Mouse (Mus musculus) CH12.LX (cell line): Measurements from ENCODE around the gene Ireb2. TPM values are rescaled to one million over a fixed set of nuclear protein-coding genes. Genes with fewer than 3 reads are reported as not detected.

Experiments
- DNase-seq: peaks from one replicate; pipeline ENCODE4 v3.0.0-alpha.2; 2013; ENCODE audit errors: extremely low read depth
- H3K27ac ChIP-seq: 2 replicates; pipeline ENCODE4 v1.5.1; 2012; ENCODE audit warnings: low read depth, mild to moderate bottlenecking, control low read depth, moderate library complexity; ENCODE audit not compliant: insufficient read depth
- H3K27me3 ChIP-seq: replicated peaks from 2 replicates; pipeline ENCODE3; 2012; ENCODE audit warnings: inconsistent platforms
- H3K36me3 ChIP-seq, 2 experiments: replicated peaks in 1 of 2; 2 replicates each; pipeline versions ENCODE3 to v1.6.1; 2012; ENCODE audit warnings: inconsistent platforms in 1 of 2, low read length in 1 of 2, mild to moderate bottlenecking in 1 of 2, mixed read lengths in 1 of 2, moderate library complexity in 1 of 2; ENCODE audit not compliant: control insufficient read depth in 1 of 2, insufficient read depth in 1 of 2
- H3K4me1 ChIP-seq, 2 experiments: 2 replicates each; pipeline ENCODE4 v1.6.1; 2012; ENCODE audit warnings: inconsistent platforms in 1 of 2, moderate library complexity in 1 of 2; ENCODE audit not compliant: insufficient read depth in 2 of 2, control insufficient read depth in 1 of 2
- H3K4me2 ChIP-seq: 2 replicates; pipeline ENCODE4 v1.6.1; 2012; ENCODE audit warnings: low read depth, mild to moderate bottlenecking, control low read depth; ENCODE audit not compliant: poor library complexity, insufficient read depth, severe bottlenecking
- H3K4me3 ChIP-seq, 3 experiments: fragments of 150-350 bp in 1 of 3; sonication (generic) in 1 of 3; replicated peaks in 1 of 3; 2 replicates each; pipeline versions ENCODE3 to v1.5.1; 2011 to 2012; ENCODE audit warnings: low read depth in 2 of 3, low read length in 2 of 3, mild to moderate bottlenecking in 2 of 3, moderate library complexity in 2 of 3, control low read depth in 1 of 3, improper control_type of control experiment in 1 of 3, inconsistent platforms in 1 of 3, mixed read lengths in 1 of 3; ENCODE audit not compliant: poor library complexity in 1 of 3
- H3K79me2 ChIP-seq: replicated peaks from 2 replicates; pipeline ENCODE4 v1.6.1; 2012; ENCODE audit warnings: mild to moderate bottlenecking, moderate library complexity; ENCODE audit not compliant: control insufficient read depth, poor library complexity, insufficient read depth, severe bottlenecking; ENCODE audit errors: extremely low read depth
- H3K9ac ChIP-seq: 2 replicates; pipeline ENCODE4 v1.6.1; 2012; ENCODE audit warnings: low read depth, mild to moderate bottlenecking, control low read depth, moderate library complexity; ENCODE audit not compliant: insufficient read depth
- H3K9me3 ChIP-seq: replicated peaks from 2 replicates; pipeline ENCODE3; 2012; ENCODE audit warnings: low read length, inconsistent platforms, mixed read lengths
- CHD1 ChIP-seq: IDR thresholded peaks from 2 replicates; pipeline ENCODE4 v1.6.1; 2012; ENCODE audit warnings: low read depth, low read length, improper control_type of control experiment, inconsistent platforms
- ELF1 ChIP-seq: IDR thresholded peaks from 2 replicates; pipeline ENCODE4 v1.6.1; 2014; ENCODE audit warnings: low read depth, mild to moderate bottlenecking, inconsistent platforms, low read length, improper control_type of control experiment
- ETS1 ChIP-seq: conservative IDR thresholded peaks from 2 replicates; pipeline ENCODE4 v1.6.1; 2012; ENCODE audit warnings: low read depth, mild to moderate bottlenecking, inconsistent platforms, low read length, improper control_type of control experiment, moderate library complexity
- IRF4 ChIP-seq: IDR thresholded peaks from 2 replicates; pipeline ENCODE4 v1.6.1; 2014; ENCODE audit warnings: low read depth, mild to moderate bottlenecking, inconsistent platforms, low read length, improper control_type of control experiment
- JUN ChIP-seq: IDR thresholded peaks from 2 replicates; pipeline ENCODE4 v1.6.1; 2011; ENCODE audit warnings: low read depth, mild to moderate bottlenecking, low read length, improper control_type of control experiment, moderate library complexity; ENCODE audit not compliant: insufficient read depth
- MAFK ChIP-seq: IDR thresholded peaks from 2 replicates; pipeline ENCODE4 v1.6.1; 2011; ENCODE audit warnings: low read length, improper control_type of control experiment; ENCODE audit not compliant: insufficient replicate concordance
- MAZ ChIP-seq: IDR thresholded peaks from 2 replicates; pipeline ENCODE4 v1.6.1; 2012; ENCODE audit warnings: low read depth, mild to moderate bottlenecking, inconsistent platforms, low read length, improper control_type of control experiment, moderate library complexity
- MYC ChIP-seq: IDR thresholded peaks from 2 replicates; pipeline ENCODE4 v1.6.1; 2011; ENCODE audit warnings: low read depth, mild to moderate bottlenecking, improper control_type of control experiment, low read length
- NELFE ChIP-seq: IDR thresholded peaks from 2 replicates; pipeline ENCODE4 v1.6.1; 2011; ENCODE audit warnings: low read depth, low read length, improper control_type of control experiment
- NRF1 ChIP-seq: IDR thresholded peaks from 2 replicates; pipeline ENCODE4 v1.6.1; 2014; ENCODE audit warnings: low read depth, mild to moderate bottlenecking, inconsistent platforms, low read length, improper control_type of control experiment, moderate library complexity
- POLR2AphosphoS2 ChIP-seq: IDR thresholded peaks from 2 replicates; pipeline ENCODE4 v1.6.1; 2011; ENCODE audit warnings: low read depth, low read length, improper control_type of control experiment
- RAD21 ChIP-seq: IDR thresholded peaks from 2 replicates; pipeline ENCODE4 v1.6.1; 2011; ENCODE audit warnings: low read depth, mild to moderate bottlenecking, low read length, improper control_type of control experiment, moderate library complexity
- RCOR1 ChIP-seq: conservative IDR thresholded peaks from 2 replicates; pipeline ENCODE4 v1.6.1; 2012; ENCODE audit warnings: low read depth, mild to moderate bottlenecking, inconsistent platforms, low read length, improper control_type of control experiment
- TCF12 ChIP-seq: IDR thresholded peaks from 2 replicates; pipeline ENCODE4 v1.6.1; 2014; ENCODE audit warnings: low read depth, mild to moderate bottlenecking, inconsistent platforms, low read length, improper control_type of control experiment
- USF1 ChIP-seq: IDR thresholded peaks from 2 replicates; pipeline ENCODE4 v1.6.1; 2014; ENCODE audit warnings: low read depth, mild to moderate bottlenecking, inconsistent platforms, low read length, improper control_type of control experiment
- ZC3H11A ChIP-seq: IDR thresholded peaks from 2 replicates; pipeline ENCODE4 v1.6.1; 2012; ENCODE audit warnings: low read depth, mild to moderate bottlenecking, inconsistent platforms, low read length, improper control_type of control experiment
- ZKSCAN1 ChIP-seq: IDR thresholded peaks from 2 replicates; pipeline ENCODE4 v1.6.1; 2012; ENCODE audit warnings: low read depth, inconsistent platforms, low read length, improper control_type of control experiment, borderline replicate concordance
- ZMIZ1 ChIP-seq: IDR thresholded peaks from 2 replicates; pipeline ENCODE4 v1.6.1; 2012; ENCODE audit warnings: low read depth, mild to moderate bottlenecking, inconsistent platforms, low read length, improper control_type of control experiment
- dilution Hi-C: fragments of 300-500 bp; cut with MboI; formaldehyde crosslinking; loops from 2 replicates; pipeline ENCODE4 v1.14.3; 2020; ENCODE audit warnings: low sequenced_read_pairs; ENCODE audit not compliant: extremely low pct_unique_long_range_greater_than_20kb, extremely low pct_ligation_motif_present
- in situ Hi-C: fragments of 300-500 bp; cut with MboI; formaldehyde crosslinking; loops from 3 replicates; pipeline ENCODE4 v1.14.3; 2019; ENCODE audit warnings: low sequenced_read_pairs, low pct_ligation_motif_present, low pct_unique_long_range_greater_than_20kb, mixed read lengths
- polyA plus RNA-seq: library from polyadenylated mRNA; unstranded; fragments of >175 nt; gene quantifications from 2 replicates; pipeline ENCODE4 v1.2.1, GENCODE M21; 2012; ENCODE audit warnings: low read depth; ENCODE audit not compliant: insufficient read length
- total RNA-seq, 2 experiments: library from RNA; depleted of rRNA; stranded (reverse); fragments of 300-350 nt in 1 of 2; fragments of >200 nt in 1 of 2; gene quantifications; 2 replicates each; pipeline ENCODE4 v1.2.3; 2012 to 2014

Ireb2 gene
- total and polyA plus RNA-seq, 3 experiments: 15.0 to 39.8 (median 37.6) TPM

DNA sequence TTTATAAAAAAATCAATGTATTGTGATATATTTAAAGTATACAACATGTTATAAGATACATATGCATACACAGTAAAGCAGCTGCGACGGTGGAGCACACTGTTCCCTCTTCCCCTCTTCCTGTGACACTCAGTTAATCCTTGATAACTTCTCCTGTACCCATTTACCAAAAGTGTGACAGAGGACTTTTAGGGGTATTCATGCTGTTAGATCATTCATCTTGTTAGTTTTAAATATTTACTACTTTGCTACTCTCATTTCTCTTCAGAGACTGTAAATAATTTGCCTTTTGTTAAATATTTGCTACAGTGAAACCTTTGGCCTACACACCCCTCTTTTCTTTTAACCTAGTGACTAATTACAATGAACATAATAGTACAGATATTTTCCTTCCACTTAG lies 68.8 kb downstream of the Ireb2 start:
- no peaks in the 10 kb centered on the region for H3K9me3 ChIP-seq
- no peaks in the 10 kb centered on the region for H3K79me2 ChIP-seq
- H3K27ac ChIP-seq: no peak overlapping the region
- no peak for TF ChIP-seq ETS1
- no peak for DNase-seq
- no peaks in the 10 kb centered on the region for H3K36me3 ChIP-seq
- in situ Hi-C loops (no loop called here), dilution Hi-C loops (no loop called here)
- H3K4me2 ChIP-seq: no peak overlapping the region
- no peak overlapping the region for H3K4me3 ChIP-seq
- H3K4me1 ChIP-seq: peaks cover 5 to 11% of the 10 kb centered on the region in 2 experiments; a peak in 3 of 4 replicates
- no peak overlapping the region for H3K9ac ChIP-seq
- H3K27me3 ChIP-seq: no peaks in the 10 kb centered on the region

- in situ Hi-C loops: no loop called here
- Histone ChIP-seq H3K4me3 (no peak overlapping the region), H3K9ac (no peak overlapping the region), H3K9me3 (no peaks in the 10 kb centered on the region)
- TF ChIP-seq ELF1 (no peak), NRF1 (no peak), USF1 (no peak), JUN (no peak), RCOR1 (no peak), ZC3H11A (no peak), MYC (no peak), RAD21 (no peak), ZKSCAN1 (no peak), IRF4 (no peak), NELFE (no peak), MAFK (no peak), MAZ (no peak), ZMIZ1 (no peak), POLR2AphosphoS2 (no peak), TCF12 (no peak), CHD1 (no peak)
- TF ChIP-seq, all 38 proteins: peak for 0
- Histone ChIP-seq H3K36me3 (no peaks in the 10 kb centered on the region), H3K79me2 (no peaks in the 10 kb centered on the region), H3K4me2 (no peak overlapping the region), H3K27me3 (no peaks in the 10 kb centered on the region), H3K27ac (no peak overlapping the region), H3K4me1 (no peaks in the 10 kb centered on the region)
- dilution Hi-C loops: no loop called here
- no peak for DNase-seq
Measured at GRCm38 (mm10) chr9:54942071-54942470, 78.5 kb downstream of the Ireb2 start.
